Mouse (Mus musculus): ENCODE results near the gene Gm7030. TPM values are rescaled to one million over a fixed set of nuclear protein-coding genes. Genes with fewer than 3 reads are reported as not detected.
"Not testable (repeated sequence)": the region's sequence is repeated elsewhere in the genome, so short reads cannot be mapped to it uniquely, and the experiment has no call there.

Gm7030 gene
- polyA plus RNA-seq, 1 experiment: 0.81 TPM

DNA sequence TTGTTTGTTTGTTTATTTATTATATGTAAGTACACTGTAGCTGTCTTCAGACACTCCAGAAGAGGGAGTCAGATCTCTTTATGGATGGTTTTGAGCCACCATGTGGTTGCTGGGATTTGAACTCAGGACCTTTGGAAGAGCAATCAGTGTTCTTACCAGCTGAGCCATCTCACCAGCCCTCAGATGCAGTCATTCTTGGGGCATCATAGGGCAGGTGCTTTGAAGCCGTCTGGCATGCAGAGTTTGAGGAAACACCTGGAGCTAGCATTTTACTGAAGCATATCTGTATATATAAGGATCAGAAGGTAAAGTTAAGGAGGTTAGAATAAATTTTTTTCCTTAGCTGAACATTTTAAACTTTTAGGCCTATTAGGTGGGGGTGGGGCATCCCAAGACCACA is 43.2 kb downstream of the Gm7030 start:
- not testable (repeated sequence) for H3K36me3 ChIP-seq (ENCODE audit: control insufficient read depth, insufficient read depth, low read length, poor library complexity, severe bottlenecking); H3K4me3 ChIP-seq (ENCODE audit: low read depth, low read length); H3K4me1 ChIP-seq (ENCODE audit: control insufficient read depth, insufficient read depth, low read length); H3K27me3 ChIP-seq (ENCODE audit: control insufficient read depth, insufficient read depth, low read length, poor library complexity, severe bottlenecking); H3K9me3 ChIP-seq (replicated peaks; ENCODE audit: control insufficient read depth, insufficient read depth, low read length, poor library complexity, severe bottlenecking); H3K9ac ChIP-seq (ENCODE audit: low read depth, poor library complexity, severe bottlenecking); H3K27ac ChIP-seq (ENCODE audit: insufficient read depth, low read length)

DNA sequence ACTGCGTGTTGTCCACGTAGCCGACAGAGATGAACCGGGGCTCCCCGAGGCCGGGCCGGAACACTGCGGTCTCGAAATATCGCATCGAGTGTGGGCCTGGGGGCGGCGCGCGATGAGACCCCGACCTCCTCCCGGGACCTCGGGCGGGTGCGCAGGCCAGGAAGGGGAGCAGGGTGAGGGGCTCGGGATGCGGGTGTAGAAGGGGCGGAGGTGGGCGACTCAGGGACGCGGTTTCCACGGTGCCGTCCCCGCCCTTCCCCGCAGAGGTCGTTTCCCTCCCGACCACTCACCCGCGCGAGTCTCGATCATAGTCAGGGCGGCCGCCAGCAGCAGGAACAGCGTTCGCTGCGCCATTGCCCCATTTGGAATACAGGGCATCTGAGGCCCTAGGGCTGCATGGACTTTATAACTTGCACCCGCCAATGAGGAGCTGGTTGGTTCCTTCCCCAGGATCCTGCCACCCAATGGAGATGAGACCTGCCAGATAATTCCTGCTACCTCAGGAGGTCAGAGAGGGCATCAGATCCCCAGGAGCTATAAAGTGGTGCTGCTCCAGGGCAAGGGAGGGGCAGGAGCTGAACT is 45.3 kb downstream of the Gm7030 start:
- H3K27ac ChIP-seq (ENCODE audit: insufficient read depth, low read length): no peak overlapping the region
- peak overlapping the region; percentile 77 for H3K4me3 ChIP-seq (ENCODE audit: low read depth, low read length)

GRCm38 (mm10) chr17:36083266-36083869 is 45.9 kb downstream of the Gm7030 start:
- Histone ChIP-seq H3K4me3 (ENCODE audit: low read depth, low read length) (peak overlapping the region; percentile 77), H3K9me3 (replicated peaks; ENCODE audit: control insufficient read depth, insufficient read depth, low read length, poor library complexity, severe bottlenecking) (no peaks in the 10 kb centered on the region), H3K27ac (ENCODE audit: insufficient read depth, low read length) (no peak overlapping the region)

More for the DNA sequence above, 45.3 kb downstream of the Gm7030 start:
- H3K36me3 ChIP-seq (ENCODE audit: control insufficient read depth, insufficient read depth, low read length, poor library complexity, severe bottlenecking): no peaks in the 10 kb centered on the region
- H3K9me3 ChIP-seq (replicated peaks; ENCODE audit: control insufficient read depth, insufficient read depth, low read length, poor library complexity, severe bottlenecking): no peaks in the 10 kb centered on the region
- H3K9ac ChIP-seq (ENCODE audit: low read depth, poor library complexity, severe bottlenecking): peak overlapping the region; percentile 81
- TF ChIP-seq POLR2A (IDR thresholded peaks at IDR 0.05; ENCODE audit: insufficient read depth, low read length) (no peak), EP300 (IDR thresholded peaks at IDR 0.05; ENCODE audit: insufficient read depth, low read depth, low read length) (no peak), CTCF (IDR thresholded peaks at IDR 0.05; ENCODE audit: low read depth, low read length) (no peak)
- no peaks in the 10 kb centered on the region for H3K4me1 ChIP-seq (ENCODE audit: control insufficient read depth, insufficient read depth, low read length)
- H3K27me3 ChIP-seq (ENCODE audit: control insufficient read depth, insufficient read depth, low read length, poor library complexity, severe bottlenecking): peaks cover 2% of the 10 kb centered on the region; the same call in 1 of the 2 replicates

DNA sequence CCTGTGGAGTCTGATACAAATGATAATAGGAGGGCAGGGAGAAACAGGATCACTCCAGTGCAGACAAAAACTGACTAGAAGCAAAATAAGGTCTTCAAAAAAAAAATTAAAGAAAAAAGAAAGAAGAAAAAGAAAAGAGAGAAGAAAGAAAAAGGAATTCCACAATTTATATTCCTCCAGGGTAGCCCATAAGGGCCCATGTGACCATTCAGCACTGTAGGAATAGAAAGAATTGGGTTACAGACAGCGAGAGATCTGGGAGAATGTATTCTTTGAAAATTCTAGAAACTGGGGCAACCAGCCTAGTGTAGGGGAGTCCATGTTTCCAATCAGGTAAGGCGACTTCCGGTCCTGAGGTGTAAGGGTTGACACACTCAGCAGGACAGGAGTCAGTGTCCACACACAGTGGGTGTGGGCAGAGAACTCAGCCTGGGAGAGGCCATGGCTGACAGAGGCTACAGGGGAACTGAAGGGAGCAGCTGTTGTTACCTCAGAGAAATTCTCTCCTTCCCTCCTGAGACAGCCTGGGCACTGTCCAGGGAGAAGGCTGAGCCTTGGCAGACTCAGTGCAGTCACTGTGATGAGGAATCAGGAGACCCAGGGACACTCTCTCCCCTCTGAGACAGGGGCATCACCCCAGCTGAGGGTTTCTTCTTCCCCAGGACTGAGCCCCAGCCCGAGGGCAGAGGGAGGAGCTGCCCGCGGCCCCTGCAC is 46.5 kb downstream of the Gm7030 start:
- not testable (repeated sequence) for H3K27me3 ChIP-seq (ENCODE audit: control insufficient read depth, insufficient read depth, low read length, poor library complexity, severe bottlenecking); H3K9me3 ChIP-seq (replicated peaks; ENCODE audit: control insufficient read depth, insufficient read depth, low read length, poor library complexity, severe bottlenecking); H3K36me3 ChIP-seq (ENCODE audit: control insufficient read depth, insufficient read depth, low read length, poor library complexity, severe bottlenecking); H3K4me1 ChIP-seq (ENCODE audit: control insufficient read depth, insufficient read depth, low read length); H3K27ac ChIP-seq (ENCODE audit: insufficient read depth, low read length)
- Histone ChIP-seq H3K9ac (ENCODE audit: low read depth, poor library complexity, severe bottlenecking) (0 out of 2 replicates have a peak overlapping the region, but pooled peaks have one; percentile 3), H3K4me3 (ENCODE audit: low read depth, low read length) (peak overlapping the region; percentile 49)

More at GRCm38 (mm10) chr17:36083266-36083869, 45.9 kb downstream of the Gm7030 start:
- H3K4me1 ChIP-seq (ENCODE audit: control insufficient read depth, insufficient read depth, low read length): no peaks in the 10 kb centered on the region
- H3K27me3 ChIP-seq (ENCODE audit: control insufficient read depth, insufficient read depth, low read length, poor library complexity, severe bottlenecking): peaks cover 2% of the 10 kb centered on the region; the same call in 1 of the 2 replicates
- H3K36me3 ChIP-seq (ENCODE audit: control insufficient read depth, insufficient read depth, low read length, poor library complexity, severe bottlenecking): no peaks in the 10 kb centered on the region
- H3K9ac ChIP-seq (ENCODE audit: low read depth, poor library complexity, severe bottlenecking): peak overlapping the region; percentile 81
- TF ChIP-seq CTCF (IDR thresholded peaks at IDR 0.05; ENCODE audit: low read depth, low read length) (no peak), POLR2A (IDR thresholded peaks at IDR 0.05; ENCODE audit: insufficient read depth, low read length) (no peak), EP300 (IDR thresholded peaks at IDR 0.05; ENCODE audit: insufficient read depth, low read depth, low read length) (no peak)

DNA sequence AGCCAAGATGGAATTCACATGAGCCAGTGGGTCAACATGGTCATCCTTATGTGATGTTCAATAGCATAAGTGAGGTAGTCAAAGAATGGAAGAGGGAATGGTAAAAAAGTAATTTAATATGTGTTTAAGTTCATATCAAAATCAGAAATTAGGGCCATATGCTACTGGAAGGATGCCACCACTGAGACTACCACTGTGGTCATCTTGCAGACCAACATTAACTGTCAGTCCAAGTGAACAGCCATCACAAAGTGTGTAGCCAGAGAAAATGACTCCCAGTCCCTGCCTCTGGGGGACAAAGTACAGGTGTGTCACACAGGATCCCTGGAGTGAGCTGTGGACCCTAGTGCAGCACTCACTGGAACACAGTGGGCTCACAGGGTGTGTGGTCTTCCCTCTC is 47.3 kb downstream of the Gm7030 start:
- not testable (repeated sequence) for H3K27me3 ChIP-seq (ENCODE audit: control insufficient read depth, insufficient read depth, low read length, poor library complexity, severe bottlenecking); H3K4me3 ChIP-seq (ENCODE audit: low read depth, low read length); H3K4me1 ChIP-seq (ENCODE audit: control insufficient read depth, insufficient read depth, low read length); H3K27ac ChIP-seq (ENCODE audit: insufficient read depth, low read length); H3K9ac ChIP-seq (ENCODE audit: low read depth, poor library complexity, severe bottlenecking); H3K9me3 ChIP-seq (replicated peaks; ENCODE audit: control insufficient read depth, insufficient read depth, low read length, poor library complexity, severe bottlenecking); H3K36me3 ChIP-seq (ENCODE audit: control insufficient read depth, insufficient read depth, low read length, poor library complexity, severe bottlenecking)

DNA sequence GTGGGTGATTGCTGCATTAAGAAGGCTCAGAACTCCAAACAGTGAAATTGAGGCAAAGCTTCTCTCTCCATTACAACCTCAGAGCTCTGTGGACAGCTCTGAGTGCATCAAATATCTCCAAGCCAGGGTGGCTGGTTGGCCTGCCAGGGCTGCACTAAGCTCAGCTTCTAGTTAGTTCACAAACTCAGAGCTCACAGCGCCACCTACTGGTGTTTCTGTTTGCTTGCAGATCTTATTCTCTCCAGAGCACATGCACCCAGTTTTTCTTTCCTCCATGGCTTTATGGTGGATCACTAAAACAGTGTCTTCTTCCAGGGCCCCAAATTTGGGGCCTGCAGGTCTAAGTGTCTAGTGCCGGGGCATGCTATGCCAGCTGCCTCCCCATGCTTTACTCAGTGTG is 68.4 kb downstream of the Gm7030 start:
- no peak for TF ChIP-seq EP300 (IDR thresholded peaks at IDR 0.05; ENCODE audit: insufficient read depth, low read depth, low read length)
- no peak for TF ChIP-seq POLR2A (IDR thresholded peaks at IDR 0.05; ENCODE audit: insufficient read depth, low read length)
- peak; percentile 56 for TF ChIP-seq CTCF (IDR thresholded peaks at IDR 0.05; ENCODE audit: low read depth, low read length)
- no peak overlapping the region for H3K27ac ChIP-seq (ENCODE audit: insufficient read depth, low read length)
- H3K9me3 ChIP-seq (replicated peaks; ENCODE audit: control insufficient read depth, insufficient read depth, low read length, poor library complexity, severe bottlenecking): peaks cover 6% of the 10 kb centered on the region
- no peak overlapping the region for H3K9ac ChIP-seq (ENCODE audit: low read depth, poor library complexity, severe bottlenecking)
- no peak overlapping the region for H3K4me3 ChIP-seq (ENCODE audit: low read depth, low read length)
- no peaks in the 10 kb centered on the region for H3K36me3 ChIP-seq (ENCODE audit: control insufficient read depth, insufficient read depth, low read length, poor library complexity, severe bottlenecking)
- H3K27me3 ChIP-seq (ENCODE audit: control insufficient read depth, insufficient read depth, low read length, poor library complexity, severe bottlenecking): no peaks in the 10 kb centered on the region
- H3K4me1 ChIP-seq (ENCODE audit: control insufficient read depth, insufficient read depth, low read length): no peaks in the 10 kb centered on the region

Other genes starting within 250 kb of the Gm7030 start
- gene Dhx16, start 249.6 kb downstream of the Gm7030 start, polyA plus RNA-seq (2011; ENCODE audit: insufficient read depth, insufficient read length, low read depth, missing spikeins): 533 and 573 TPM in 2 replicates
- 58.1 and 58.9 TPM in 2 replicates for gene 2310061I04Rik, start 232.0 kb downstream of the Gm7030 start, polyA plus RNA-seq (2011; ENCODE audit: insufficient read depth, insufficient read length, low read depth, missing spikeins)
- 33.4 and 42.5 TPM in 2 replicates for gene Atat1, start 219.3 kb downstream of the Gm7030 start, polyA plus RNA-seq (2011; ENCODE audit: insufficient read depth, insufficient read length, low read depth, missing spikeins)
- gene Mrps18b, start 213.0 kb downstream of the Gm7030 start, polyA plus RNA-seq (2011; ENCODE audit: insufficient read depth, insufficient read length, low read depth, missing spikeins): 117 and 144 TPM in 2 replicates
- 54.0 and 58.7 TPM in 2 replicates for gene Ppp1r10, start 213.0 kb downstream of the Gm7030 start, polyA plus RNA-seq (2011; ENCODE audit: insufficient read depth, insufficient read length, low read depth, missing spikeins)
- gene Abcf1, start 159.7 kb downstream of the Gm7030 start, polyA plus RNA-seq (2011; ENCODE audit: insufficient read depth, insufficient read length, low read depth, missing spikeins): 174 and 213 TPM in 2 replicates
- gene Gnl1, start 149.6 kb downstream of the Gm7030 start, polyA plus RNA-seq (2011; ENCODE audit: insufficient read depth, insufficient read length, low read depth, missing spikeins): 34.5 and 37.0 TPM in 2 replicates
- gene Prr3, start 149.2 kb downstream of the Gm7030 start, polyA plus RNA-seq (2011; ENCODE audit: insufficient read depth, insufficient read length, low read depth, missing spikeins): 25.5 and 33.5 TPM in 2 replicates
- gene H2-T24, start 108.9 kb downstream of the Gm7030 start, polyA plus RNA-seq (2011; ENCODE audit: insufficient read depth, insufficient read length, low read depth, missing spikeins): 0.78 TPM in 1 of 2 replicates, not detected in the other
- 0.46 and 1.1 TPM in 2 replicates for gene H2-T23, start 96.6 kb downstream of the Gm7030 start, polyA plus RNA-seq (2011; ENCODE audit: insufficient read depth, insufficient read length, low read depth, missing spikeins)
- 17.3 and 18.2 TPM in 2 replicates for gene H2-T22, start 86.7 kb downstream of the Gm7030 start, polyA plus RNA-seq (2011; ENCODE audit: insufficient read depth, insufficient read length, low read depth, missing spikeins)
- not detected in 2 replicates for gene Gm6034, start 86.5 kb downstream of the Gm7030 start, polyA plus RNA-seq (2011; ENCODE audit: insufficient read depth, insufficient read length, low read depth, missing spikeins)
- gene Gm11127, start 71.1 kb downstream of the Gm7030 start, polyA plus RNA-seq (2011; ENCODE audit: insufficient read depth, insufficient read length, low read depth, missing spikeins): not detected in 2 replicates
- 0.41 TPM in 1 of 2 replicates, not detected in the other for gene Gm19684, start 7.7 kb downstream of the Gm7030 start, polyA plus RNA-seq (2011; ENCODE audit: insufficient read depth, insufficient read length, low read depth, missing spikeins)
- 13.5 and 17.5 TPM in 2 replicates for gene Gm8909, start 39.1 kb upstream of the Gm7030 start, polyA plus RNA-seq (2011; ENCODE audit: insufficient read depth, insufficient read length, low read depth, missing spikeins)
- gene H2-T3, start 60.9 kb upstream of the Gm7030 start, polyA plus RNA-seq (2011; ENCODE audit: insufficient read depth, insufficient read length, low read depth, missing spikeins): 0.64 and 0.84 TPM in 2 replicates
- gene Rpp21, start 128.6 kb upstream of the Gm7030 start, polyA plus RNA-seq (2011; ENCODE audit: insufficient read depth, insufficient read length, low read depth, missing spikeins): 32.1 and 35.0 TPM in 2 replicates
- 14.2 and 15.5 TPM in 2 replicates for gene Trim39, start 142.8 kb upstream of the Gm7030 start, polyA plus RNA-seq (2011; ENCODE audit: insufficient read depth, insufficient read length, low read depth, missing spikeins)
- gene H2-M10.2, start 157.1 kb upstream of the Gm7030 start, polyA plus RNA-seq (2011; ENCODE audit: insufficient read depth, insufficient read length, low read depth, missing spikeins): not detected in 2 replicates
- not detected in 2 replicates for gene H2-M10.1, start 196.7 kb upstream of the Gm7030 start, polyA plus RNA-seq (2011; ENCODE audit: insufficient read depth, insufficient read length, low read depth, missing spikeins)
- gene H2-M10.3, start 239.0 kb upstream of the Gm7030 start, polyA plus RNA-seq (2011; ENCODE audit: insufficient read depth, insufficient read length, low read depth, missing spikeins): not detected in 2 replicates